Mouse (Mus musculus) G1E (cell line): Measurements from ENCODE around the gene Gm17428.

Experiments used
- CTCF ChIP-seq: IDR thresholded peaks from 2 replicates; pipeline ENCODE4 v1.5.1; 2012; ENCODE audit warnings: low read depth, low read length, inconsistent platforms, mixed read lengths
- GATA1 ChIP-seq: IDR thresholded peaks from 2 replicates; pipeline ENCODE4 v1.6.1; 2012; ENCODE audit warnings: borderline replicate concordance, low read length, inconsistent platforms, mixed read lengths
- GATA2 ChIP-seq: IDR thresholded peaks from 2 replicates; pipeline ENCODE4 v1.6.1; 2012; ENCODE audit warnings: low read depth, low read length, inconsistent platforms, borderline replicate concordance
- POLR2AphosphoS5 ChIP-seq: IDR thresholded peaks from 2 replicates; pipeline ENCODE4 v1.6.1; 2012; ENCODE audit warnings: low read depth, low read length, inconsistent platforms; ENCODE audit not compliant: insufficient replicate concordance
- TAL1 ChIP-seq: conservative IDR thresholded peaks from 2 replicates; pipeline ENCODE4 v1.6.1; 2012; ENCODE audit warnings: low read depth, low read length, inconsistent platforms, mixed read lengths

- TF ChIP-seq CTCF (no peak), GATA1 (no peak), TAL1 (no peak), POLR2AphosphoS5 (no peak), GATA2 (no peak)
Observed at GRCm38 (mm10) chr14:55007120-55007908, 30.6 kb downstream of the Gm17428 start.
